Comparison of ENCODE assay signal across 11 mouse cellular contexts in genomic region chr19:27919040-27919439, GRCm38 (mm10).
A peak's percentile ranks its signal among the peaks of the same experiment; 100 is the strongest.
DNase-seq lines count a peak whose midpoint lies in the region; ATAC-seq and TF ChIP-seq lines count a peak whose summit lies in the region.
"Had no signal": no experiment of that assay in that cellular context is flagged by ENCODE, and none has a peak within 500 bp of the region (broad histone marks: within the 10 kb centered on the region; RNA-seq: fewer than 3 reads in every experiment).

No protein-coding gene starts in this region.

- no peak overlapping the region for H3K27ac ChIP-seq in heart, adult 2 months
- H3K27ac ChIP-seq in heart, embryonic 12.5 days (ENCODE audit: poor library complexity, severe bottlenecking), result no peak overlapping the region
- H3K27ac ChIP-seq in liver, adult 2 months (replicated peaks; ENCODE audit: insufficient read depth, low read depth, low read length), result no peak overlapping the region
- no peak overlapping the region for H3K27ac ChIP-seq in liver, embryonic 12.5 days
- H3K27ac ChIP-seq in MEL (ENCODE audit: control insufficient read depth, low read depth, low read length), result no peak overlapping the region
- H3K27ac ChIP-seq: hindbrain, embryonic 10.5 days had no signal

- TF ChIP-seq CTCF in heart, adult 2 months (IDR thresholded peaks at IDR 0.05), result peak; percentile 55
- peak; percentile 16; the same call in 1 of the 2 replicates for TF ChIP-seq CTCF in liver, adult 2 months (IDR thresholded peaks at IDR 0.05; ENCODE audit: low read depth, low read length)
- TF ChIP-seq CTCF in MEL (IDR thresholded peaks at IDR 0.05 in 2 of 3, conservative IDR thresholded peaks at IDR 0.05 in 1 of 3; ENCODE audit: control insufficient read depth in 1 of 3, insufficient read depth in 1 of 3, low read depth in 2 of 3, low read length in 3 of 3, poor library complexity in 1 of 3, severe bottlenecking in 1 of 3), result peak; percentile 14 to 29 (median 14); a peak in 4 of 6 replicates

- no peaks in the 10 kb centered on the region for H3K27me3 ChIP-seq in heart, adult 2 months (ENCODE audit: control insufficient read depth, insufficient read depth, low read length)
- H3K27me3 ChIP-seq in heart, embryonic 12.5 days (replicated peaks), result no peaks in the 10 kb centered on the region
- no peaks in the 10 kb centered on the region for H3K27me3 ChIP-seq in liver, adult 2 months (ENCODE audit: control insufficient read depth, insufficient read depth, low read length)
- H3K27me3 ChIP-seq in liver, embryonic 12.5 days (replicated peaks), result no peaks in the 10 kb centered on the region
- no peaks in the 10 kb centered on the region for H3K27me3 ChIP-seq in MEL (ENCODE audit: control insufficient read depth in 1 of 2, insufficient read depth in 2 of 2, low read length in 2 of 2)

- no peak overlapping the region for H3K4me3 ChIP-seq in heart, adult 2 months
- no peak overlapping the region for H3K4me3 ChIP-seq in heart, embryonic 12.5 days
- no peak overlapping the region for H3K4me3 ChIP-seq in liver, adult 2 months (ENCODE audit: insufficient read depth, low read depth, low read length)
- no peak overlapping the region for H3K4me3 ChIP-seq in liver, embryonic 12.5 days
- H3K4me3 ChIP-seq in MEL (ENCODE audit: control insufficient read depth in 1 of 2, insufficient read depth in 1 of 2, low read depth in 2 of 2, low read length in 2 of 2), result no peak overlapping the region
- H3K4me3 ChIP-seq: hindbrain, embryonic 10.5 days had no signal

- WGBS in heart, adult 2 months, result 48% methylated on average over 2 of the region's 2 CpGs
- 40% methylated on average over 2 of the region's 2 CpGs for WGBS in heart, embryonic 12.5 days
- 58% methylated on average over 2 of the region's 2 CpGs for WGBS in liver, adult 2 months
- WGBS in liver, embryonic 12.5 days (ENCODE audit: insufficient replicate concordance), result 37% methylated on average over 2 of the region's 2 CpGs

- H3K4me2 ChIP-seq in heart, embryonic 12.5 days, result no peak overlapping the region
- H3K4me2 ChIP-seq in liver, embryonic 12.5 days, result no peak overlapping the region

- no peak for TF ChIP-seq EP300 in heart, adult 2 months (IDR thresholded peaks at IDR 0.05; ENCODE audit: insufficient read depth, low read depth, low read length)
- no peak for TF ChIP-seq EP300 in MEL (IDR thresholded peaks at IDR 0.05; ENCODE audit: low read depth in 1 of 2, low read length in 2 of 2)

- TF ChIP-seq RAD21 in MEL (IDR thresholded peaks at IDR 0.05; ENCODE audit: low read depth, low read length), result peak; percentile 21; the same call in 1 of the 2 replicates

- no peak for TF ChIP-seq POLR2A in heart, adult 2 months (IDR thresholded peaks at IDR 0.05; ENCODE audit: insufficient read depth, low read depth, low read length)
- no peak for TF ChIP-seq POLR2A in liver, adult 2 months (IDR thresholded peaks at IDR 0.05; ENCODE audit: extremely low read depth, insufficient read depth, low read length)
- no peak for TF ChIP-seq POLR2A in MEL (IDR thresholded peaks at IDR 0.05; ENCODE audit: control insufficient read depth in 1 of 2, insufficient read depth in 1 of 2, low read depth in 1 of 2, low read length in 2 of 2, poor library complexity in 1 of 2)

- no peaks in the 10 kb centered on the region for H3K79me2 ChIP-seq in heart, adult 2 months (replicated peaks; ENCODE audit: control insufficient read depth, insufficient read depth, low read length)
- no peaks in the 10 kb centered on the region for H3K79me2 ChIP-seq in liver, adult 2 months (ENCODE audit: control insufficient read depth, insufficient read depth, low read length)
- no peaks in the 10 kb centered on the region for H3K79me2 ChIP-seq in MEL (ENCODE audit: control insufficient read depth, insufficient read depth, low read length, poor library complexity)

- H3K4me1 ChIP-seq in heart, adult 2 months (ENCODE audit: control insufficient read depth, insufficient read depth, low read length), result no peaks in the 10 kb centered on the region
- no peaks in the 10 kb centered on the region for H3K4me1 ChIP-seq in heart, embryonic 12.5 days (replicated peaks)
- H3K4me1 ChIP-seq in liver, adult 2 months (ENCODE audit: control insufficient read depth, insufficient read depth, low read length), result no peaks in the 10 kb centered on the region
- H3K4me1 ChIP-seq in liver, embryonic 12.5 days, result no peaks in the 10 kb centered on the region; the same call in 1 of the 2 replicates
- H3K4me1 ChIP-seq in MEL (ENCODE audit: control insufficient read depth in 1 of 2, insufficient read depth in 2 of 2, low read length in 2 of 2), result no peaks in the 10 kb centered on the region
- H3K4me1 ChIP-seq: hindbrain, embryonic 10.5 days had no signal

- intact Hi-C loops in heart, adult 2 months (cut with DNase I), result no loop called here
- intact Hi-C loops in left cerebral cortex, postnatal 4 days (cut with DNase I), result no loop called here

- no peak for DNase-seq in heart, adult 2 months
- DNase-seq in liver, adult 2 months (ENCODE audit: extremely low read depth, low read depth, low spot score), result no peak
- DNase-seq in MEL (ENCODE audit: low read depth, low spot score), result peak; percentile 29
- DNase-seq in brain, adult 2 months (ENCODE audit: low read depth, low spot score), result peak; percentile 23
- no peak for DNase-seq in left cerebral cortex, postnatal 4 days
- DNase-seq in layer of hippocampus, adult 8-10 months (ENCODE audit: low spot score in 2 of 2), result no peak
- DNase-seq: gastrocnemius, postnatal 25 days; right cerebral cortex, postnatal 4 days had no signal

- no peak for ATAC-seq in heart, embryonic 12.5 days (ENCODE audit: insufficient number of reproducible peaks, low FRiP score)
- no peak for ATAC-seq in liver, embryonic 12.5 days

- H3K9me3 ChIP-seq in heart, embryonic 12.5 days (replicated peaks), result no peaks in the 10 kb centered on the region
- no peaks in the 10 kb centered on the region for H3K9me3 ChIP-seq in liver, embryonic 12.5 days (replicated peaks)
- H3K9me3 ChIP-seq in MEL (replicated peaks; ENCODE audit: insufficient read depth, low read length), result no peaks in the 10 kb centered on the region
- H3K9me3 ChIP-seq: hindbrain, embryonic 10.5 days had no signal

- H3K36me3 ChIP-seq in heart, adult 2 months (ENCODE audit: control insufficient read depth, insufficient read depth, low read length), result no peaks in the 10 kb centered on the region
- H3K36me3 ChIP-seq in heart, embryonic 12.5 days, result no peaks in the 10 kb centered on the region
- no peaks in the 10 kb centered on the region for H3K36me3 ChIP-seq in liver, adult 2 months (ENCODE audit: control insufficient read depth, insufficient read depth, low read length)
- no peaks in the 10 kb centered on the region for H3K36me3 ChIP-seq in liver, embryonic 12.5 days
- H3K36me3 ChIP-seq in MEL (ENCODE audit: control insufficient read depth in 1 of 2, insufficient read depth in 2 of 2, low read length in 2 of 2), result no peaks in the 10 kb centered on the region; a peak in 1 of 4 replicates
- H3K36me3 ChIP-seq: hindbrain, embryonic 10.5 days had no signal

- H3K9ac ChIP-seq in heart, adult 2 months (ENCODE audit: low read depth, low read length), result no peak overlapping the region
- no peak overlapping the region for H3K9ac ChIP-seq in heart, embryonic 12.5 days
- no peak overlapping the region for H3K9ac ChIP-seq in liver, adult 2 months (ENCODE audit: low read depth, low read length)
- no peak overlapping the region for H3K9ac ChIP-seq in liver, embryonic 12.5 days
- no peak overlapping the region for H3K9ac ChIP-seq in MEL (ENCODE audit: control insufficient read depth, low read depth, low read length, poor library complexity, severe bottlenecking)

TF ChIP-seq in MEL, 35 proteins besides CTCF, POLR2A, EP300 and RAD21:
- TF ChIP-seq CHD2 (IDR thresholded peaks at IDR 0.05; ENCODE audit: low read length), result no peak
- TF ChIP-seq SMC3 (IDR thresholded peaks at IDR 0.05; ENCODE audit: low read depth, low read length), result peak; percentile 33

Comparison
In these comparisons a context has a peak if more than half of its experiments do, and no peak if none do; other contexts are left out.
1. DNase-seq: peak in MEL (single experiment) and brain, adult 2 months (single experiment); none in heart, adult 2 months (0 of 2), liver, adult 2 months (single experiment), left cerebral cortex, postnatal 4 days (single experiment) and layer of hippocampus, adult 8-10 months (0 of 2).
2. Peak in every context shown above with its lines, with median percentiles within 50 percentile points of each other: CTCF ChIP-seq.